Mouse (Mus musculus) frontal cortex, postnatal 14 days (tissue): ENCODE measurements at regions not wholly inside any gene's neighbourhood (a gene's known extent, or its start where the extent isn't known, plus 50 kb on each side); places are given as distances from the start of the nearest gene placed in this dataset.

Experiments
- DNase-seq, 2 experiments: peaks; one replicate each; pipeline ENCODE4 v3.0.0; 2022; ENCODE audit warnings: low spot score in 2 of 2

DNA sequence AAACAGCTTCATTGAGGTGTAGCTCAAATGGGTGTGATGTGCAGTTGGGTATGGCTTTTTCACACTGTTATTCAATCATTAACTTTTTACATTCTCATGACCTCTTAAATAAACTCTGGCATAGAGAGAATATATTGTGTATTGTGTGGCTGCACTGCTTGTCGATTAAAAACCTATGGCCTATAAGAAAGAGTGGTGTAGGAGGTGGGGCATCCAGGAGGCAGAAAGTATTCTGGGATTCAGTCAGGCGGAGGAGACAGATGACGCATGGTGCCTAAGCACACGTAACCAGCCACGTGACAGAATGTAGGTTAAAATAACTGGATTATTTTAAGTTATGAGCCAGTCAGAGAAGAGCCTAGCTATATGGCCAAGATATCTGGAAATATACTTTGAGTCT, 78.2 kb upstream of the Slc16a7 start:
- DNase-seq: no peak

DNA sequence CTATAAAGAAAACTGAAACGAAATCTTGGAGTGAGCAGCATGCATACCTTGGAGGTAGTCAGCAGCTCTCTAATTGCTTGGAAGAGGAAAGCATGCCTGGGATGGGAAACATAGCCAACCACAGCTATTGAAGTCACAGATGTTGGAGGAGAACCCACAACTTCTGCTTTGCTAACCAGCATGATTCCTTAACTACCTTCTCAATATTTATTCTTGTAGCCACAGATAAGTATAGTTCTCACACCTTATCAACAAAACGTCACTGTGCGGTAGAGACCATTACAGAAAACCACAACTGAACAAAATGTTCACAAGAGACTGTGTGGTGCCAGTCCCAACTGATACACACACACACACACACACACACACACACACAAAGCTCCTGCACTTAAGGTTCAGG, 99.1 kb upstream of the Slc16a7 start:
- DNase-seq: no peak

DNA sequence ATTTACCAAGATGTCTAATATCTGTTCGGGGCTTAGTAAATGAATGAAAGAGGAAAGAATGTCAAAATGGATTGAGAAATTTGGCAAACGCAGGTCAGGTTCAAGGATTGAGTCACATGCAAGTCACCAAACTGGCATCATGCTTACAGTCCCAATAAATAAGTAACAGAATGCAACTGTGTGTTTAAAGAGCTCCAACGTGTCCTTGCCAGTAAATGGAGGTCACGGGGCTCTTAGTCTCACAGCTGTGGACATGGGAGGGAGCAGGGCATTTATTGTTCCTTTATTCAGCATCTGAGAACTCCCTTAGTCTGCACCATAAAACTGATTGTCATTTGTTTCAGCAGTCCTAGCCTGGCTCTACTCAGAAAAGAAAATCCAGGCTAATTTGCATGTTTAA, 101.1 kb upstream of the Slc16a7 start:
- no peak for DNase-seq

DNA sequence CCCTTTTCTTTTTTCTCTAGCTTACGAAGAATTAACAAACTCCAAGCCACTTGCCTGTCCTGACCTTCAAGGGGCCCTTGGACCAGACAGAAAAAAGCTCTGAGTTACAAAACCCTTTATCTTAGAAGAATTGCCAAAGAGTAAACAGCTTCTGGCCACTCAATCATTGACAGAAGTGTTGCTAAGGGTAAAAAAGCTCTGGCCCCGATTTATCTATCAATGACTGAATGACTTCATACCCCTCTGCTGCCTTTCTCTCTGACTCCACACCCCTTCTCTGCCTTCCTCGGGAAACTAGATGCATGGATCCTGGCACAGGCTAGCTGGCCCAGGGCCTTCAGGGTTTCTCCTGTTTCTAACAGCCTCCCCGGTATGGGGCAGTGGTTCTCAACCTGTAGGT, 105.2 kb upstream of the Slc16a7 start:
- no peak for DNase-seq

DNA sequence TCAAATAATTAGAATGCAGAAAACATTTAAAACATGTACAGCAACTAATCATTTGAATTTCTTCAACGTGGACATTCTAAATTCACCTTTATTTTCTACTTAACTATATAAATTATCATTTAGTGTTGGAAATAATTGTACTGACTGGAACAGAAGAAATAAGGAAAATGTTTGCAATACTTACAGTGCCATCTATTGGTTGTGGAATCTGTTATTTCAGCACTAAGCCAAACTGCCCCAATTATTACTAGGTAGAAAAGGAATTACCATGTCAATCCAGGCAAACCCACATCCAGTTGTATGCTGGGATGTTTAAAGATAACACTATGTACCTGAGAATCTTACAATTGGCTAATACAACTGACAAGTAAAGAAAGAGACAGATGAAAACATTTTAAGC, 109.1 kb upstream of the Slc16a7 start:
- DNase-seq: no peak

DNA sequence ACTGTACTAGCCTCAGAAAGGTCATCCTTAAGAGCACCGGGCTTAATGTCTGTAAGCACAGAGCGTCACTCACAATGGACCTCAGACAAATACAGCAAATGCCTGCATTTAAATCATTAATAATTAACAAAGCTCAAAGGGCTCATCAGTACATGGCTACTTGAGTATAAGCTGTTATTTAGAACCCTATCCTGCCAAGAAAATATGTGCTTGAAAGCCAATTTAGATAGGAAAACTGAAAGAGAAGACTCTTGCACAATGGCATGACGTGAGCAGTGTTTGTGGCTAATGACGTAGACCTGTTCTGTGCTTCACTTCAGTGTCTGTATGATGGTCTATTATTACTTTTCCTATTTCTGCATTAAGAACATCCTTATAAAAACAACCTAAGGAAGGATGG, 111.1 kb upstream of the Slc16a7 start:
- no peak for DNase-seq

DNA sequence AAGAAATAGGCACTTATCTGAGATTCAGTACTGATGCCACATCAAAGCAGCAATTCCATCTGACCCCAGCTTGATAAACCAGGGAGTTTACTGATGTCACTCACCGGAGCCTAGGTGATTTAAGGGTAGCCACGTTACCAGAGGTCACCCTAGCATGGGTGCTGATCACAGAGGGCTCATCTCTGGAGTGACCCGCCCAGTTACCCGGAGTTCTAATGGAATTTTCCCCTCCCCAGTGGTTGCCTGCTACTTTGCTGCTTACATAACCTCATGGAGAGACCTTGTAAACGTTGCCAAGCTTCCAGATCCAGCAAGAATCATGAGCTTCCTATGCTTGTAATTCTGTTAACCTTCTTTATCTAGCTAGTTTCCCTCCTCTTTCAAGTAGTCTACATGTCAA, 125.8 kb upstream of the Slc16a7 start:
- DNase-seq: no peak

DNA sequence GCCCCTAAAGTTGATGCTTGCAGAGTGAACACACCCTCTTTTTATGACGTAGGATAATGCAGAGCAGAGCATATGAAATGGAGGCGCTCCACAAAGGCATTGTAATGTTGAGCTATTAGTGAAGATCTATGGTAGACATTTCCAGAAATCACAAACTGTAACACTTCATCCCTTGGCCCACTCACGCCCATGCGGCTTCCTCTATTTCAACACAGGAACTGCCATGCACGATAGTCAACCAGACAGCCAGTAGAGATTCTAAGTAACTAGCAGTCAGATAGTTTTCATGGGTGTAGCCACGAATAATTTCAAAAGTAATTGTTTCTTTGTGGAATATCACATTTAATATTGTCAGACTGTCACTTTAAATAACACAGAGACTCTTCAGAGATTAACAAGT, 141.6 kb upstream of the Slc16a7 start:
- DNase-seq: no peak

DNA sequence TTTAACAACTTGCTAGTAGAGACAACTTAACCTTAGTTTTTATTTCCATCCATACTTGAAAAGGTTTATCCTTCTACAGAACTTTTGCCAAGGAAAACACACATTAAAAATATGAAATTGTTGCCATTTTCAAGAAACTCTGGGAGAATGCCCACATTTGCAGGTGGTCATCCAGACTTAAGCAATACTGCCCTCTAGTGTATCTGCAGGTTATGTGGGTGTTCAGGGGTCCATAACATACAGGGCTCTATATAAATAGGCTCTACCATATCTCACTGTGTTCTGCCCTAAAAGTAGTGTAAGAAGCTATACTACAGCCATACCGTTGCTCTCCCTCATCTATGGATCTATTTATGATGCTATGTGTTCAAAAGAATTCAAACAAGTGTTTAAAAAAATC, 149.1 kb upstream of the Slc16a7 start:
- no peak for DNase-seq

DNA sequence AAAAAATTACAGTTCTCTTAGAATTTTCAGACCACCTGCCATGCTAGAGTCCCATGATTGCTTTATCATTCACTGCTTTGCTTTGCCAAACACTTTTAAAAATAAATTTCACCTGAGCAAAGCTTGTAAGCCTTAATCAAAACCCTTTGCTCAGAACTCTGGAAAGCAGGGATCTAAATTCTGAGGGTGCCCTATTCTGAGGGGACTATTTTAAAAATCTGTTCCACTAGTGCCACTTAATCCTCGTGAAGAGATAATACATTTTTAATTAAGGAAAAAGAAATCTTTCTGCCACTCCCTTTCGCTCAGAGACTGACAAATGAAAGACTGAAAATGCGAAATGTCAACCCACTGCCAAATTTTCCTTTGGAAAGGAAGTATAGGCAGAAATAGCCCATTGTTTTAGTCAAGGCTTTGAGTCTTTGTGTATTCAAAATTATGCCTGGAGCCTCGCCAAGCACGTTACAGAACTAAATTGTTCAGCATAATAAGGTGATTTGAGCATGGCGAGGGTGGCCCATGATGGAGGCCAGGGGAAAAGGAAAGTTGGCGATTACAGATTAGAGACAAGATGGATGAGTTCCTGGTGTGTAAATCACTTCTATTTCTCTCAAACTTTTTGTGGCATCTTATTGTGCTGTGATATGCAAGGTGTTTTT, 197.4 kb upstream of the Slc16a7 start:
- no peak for DNase-seq

DNA sequence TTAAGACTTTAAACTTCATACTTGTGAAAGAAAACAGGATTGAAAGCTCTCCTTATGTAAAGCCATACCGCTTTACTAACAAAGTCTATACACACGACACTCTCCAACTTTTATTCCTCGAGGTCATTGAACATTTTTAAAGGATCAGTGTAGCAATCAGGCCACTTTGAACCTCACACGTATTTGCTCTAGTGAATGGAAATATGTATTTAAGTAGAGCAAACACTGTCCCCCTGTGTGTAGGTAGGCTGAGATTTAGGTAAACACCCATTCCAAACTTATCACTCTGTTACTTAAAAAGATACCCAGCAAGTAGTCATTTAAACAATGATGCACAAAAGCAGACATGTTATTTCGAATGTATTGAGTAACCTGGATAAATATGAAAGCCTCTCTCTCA, 203.7 kb upstream of the Slc16a7 start:
- no peak for DNase-seq

DNA sequence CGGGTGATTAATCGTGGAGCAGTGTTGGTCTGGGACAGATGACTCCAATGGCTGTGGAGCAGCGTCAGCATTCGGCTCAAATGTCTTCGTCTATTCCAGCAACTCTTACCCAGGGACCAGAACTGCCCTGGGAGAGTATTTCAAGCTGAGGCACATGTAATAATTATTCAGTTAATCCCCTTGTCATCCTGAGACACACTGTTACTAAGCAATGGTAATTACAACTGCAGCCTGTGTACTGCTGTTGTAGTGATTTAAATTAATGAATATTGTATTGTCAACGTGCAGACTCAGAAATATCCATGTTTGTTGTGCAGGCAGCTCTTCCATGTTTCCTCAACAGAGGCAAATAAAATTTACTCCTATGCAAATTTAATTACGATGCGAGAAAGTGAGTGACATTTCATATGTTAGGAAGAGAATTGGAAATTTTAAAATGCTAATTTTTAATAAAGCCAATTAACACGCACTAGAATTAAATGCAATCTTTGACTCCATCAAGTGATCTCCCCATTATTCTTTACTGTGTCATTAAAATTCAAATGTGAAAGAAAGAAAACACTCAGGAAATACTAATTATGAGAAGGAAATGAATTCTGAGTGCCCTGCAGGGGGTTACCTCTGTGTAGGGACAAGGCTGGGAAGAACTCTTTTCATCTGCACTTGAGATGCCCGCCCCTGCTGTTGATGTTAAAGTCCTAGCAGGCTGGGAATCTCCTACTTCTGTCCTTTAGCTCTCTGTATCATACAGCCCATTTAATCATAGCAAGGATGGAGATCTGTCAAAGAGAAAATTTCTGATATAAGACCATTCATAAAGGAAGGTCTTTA, 218.7 kb upstream of the Slc16a7 start:
- DNase-seq: no peak

DNA sequence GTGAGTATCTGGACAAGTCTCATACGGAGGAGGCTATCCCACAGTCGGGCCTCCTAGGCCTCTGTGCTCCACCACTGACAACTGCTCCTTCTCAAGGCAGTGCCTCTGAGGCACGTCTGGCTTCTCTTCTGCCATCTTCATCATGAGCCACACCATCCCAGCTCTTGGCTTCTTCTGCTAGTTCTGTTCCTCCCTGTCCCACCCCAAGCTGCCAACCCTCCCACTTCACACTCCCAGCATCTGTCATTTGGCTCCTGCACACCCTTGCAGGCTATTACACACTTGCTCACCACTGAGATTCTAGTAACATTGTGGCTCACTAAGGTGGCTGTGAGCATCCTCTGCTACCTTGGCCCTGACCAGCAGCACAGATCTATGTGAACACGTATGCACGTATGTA, 221.1 kb upstream of the Slc16a7 start:
- DNase-seq: no peak

DNA sequence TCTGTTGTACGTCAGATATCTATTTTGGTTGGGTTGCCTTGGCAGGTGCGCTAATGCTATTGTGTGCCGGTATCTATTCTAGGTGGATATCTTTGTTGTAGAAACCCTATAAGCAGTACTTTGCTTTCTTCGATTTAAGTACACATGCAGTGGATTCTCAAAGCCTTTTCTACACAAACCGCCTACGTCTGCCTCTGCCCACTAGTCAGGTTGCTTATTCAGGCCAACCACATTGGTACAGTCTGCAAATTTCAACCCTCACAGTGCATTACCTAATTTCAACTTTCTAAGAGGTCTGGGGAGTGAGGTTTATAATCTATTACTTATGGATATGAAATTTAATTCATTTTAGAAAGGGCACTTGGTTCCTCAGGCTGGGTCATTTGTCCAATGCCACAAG, 223.5 kb upstream of the Slc16a7 start:
- DNase-seq: no peak

DNA sequence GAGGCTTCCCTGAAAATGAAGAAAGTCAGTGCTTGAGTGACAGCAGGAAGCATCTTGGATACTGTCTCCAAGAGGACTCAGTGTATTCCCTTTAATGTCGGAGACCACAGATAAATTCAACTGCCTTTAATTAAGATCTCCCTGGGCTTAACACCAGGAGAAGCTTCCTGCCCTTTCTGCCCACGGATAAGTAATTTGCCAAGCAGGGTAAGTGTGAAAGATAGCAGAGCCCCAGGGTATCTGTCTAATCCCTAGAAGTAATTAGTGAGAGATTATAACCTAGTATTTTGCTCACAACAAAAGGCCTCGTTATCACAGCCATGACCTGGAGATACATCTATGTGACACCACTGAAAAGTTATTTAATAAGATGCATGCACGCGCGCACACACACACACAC, 232.1 kb upstream of the Slc16a7 start:
- DNase-seq: no peak

DNA sequence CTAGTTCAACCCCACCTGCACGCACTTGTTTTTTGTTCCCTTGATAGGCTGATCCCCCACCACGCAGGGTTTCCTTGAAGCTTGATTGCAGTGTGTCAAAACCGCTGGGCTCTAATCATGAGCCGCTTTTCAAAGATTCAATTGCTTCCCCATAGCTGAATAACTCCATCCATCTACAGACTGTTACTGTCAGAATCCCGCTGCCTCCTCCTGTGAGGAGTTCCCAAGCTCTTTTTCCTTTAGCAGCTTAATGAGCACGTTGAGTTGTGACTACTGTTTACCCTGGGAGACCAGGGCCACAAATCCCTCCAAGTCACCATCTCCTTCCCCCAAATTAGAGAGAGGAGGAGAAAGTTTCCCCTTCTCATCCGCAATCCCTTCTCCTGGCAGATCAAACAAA, 234.6 kb upstream of the Slc16a7 start:
- DNase-seq: no peak

DNA sequence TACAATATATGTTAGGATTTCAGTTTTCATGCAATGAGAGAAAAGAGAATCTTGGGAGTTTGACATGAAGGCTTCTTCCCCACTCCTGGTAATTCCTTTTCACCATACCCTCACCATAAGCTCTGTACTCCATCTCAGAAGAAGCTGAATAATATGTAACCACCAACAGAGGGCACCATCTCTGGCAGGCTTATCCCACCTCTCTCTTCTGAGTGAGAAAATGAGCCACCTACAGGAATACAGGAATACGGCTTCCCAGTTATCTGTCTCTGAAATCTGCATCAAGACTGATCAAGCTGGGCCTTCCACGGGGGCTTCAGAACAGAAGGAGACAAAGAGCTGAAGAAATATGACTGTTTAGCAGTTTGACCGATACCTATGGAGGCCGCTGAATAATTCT, 278.6 kb upstream of the Slc16a7 start:
- no peak for DNase-seq

DNA sequence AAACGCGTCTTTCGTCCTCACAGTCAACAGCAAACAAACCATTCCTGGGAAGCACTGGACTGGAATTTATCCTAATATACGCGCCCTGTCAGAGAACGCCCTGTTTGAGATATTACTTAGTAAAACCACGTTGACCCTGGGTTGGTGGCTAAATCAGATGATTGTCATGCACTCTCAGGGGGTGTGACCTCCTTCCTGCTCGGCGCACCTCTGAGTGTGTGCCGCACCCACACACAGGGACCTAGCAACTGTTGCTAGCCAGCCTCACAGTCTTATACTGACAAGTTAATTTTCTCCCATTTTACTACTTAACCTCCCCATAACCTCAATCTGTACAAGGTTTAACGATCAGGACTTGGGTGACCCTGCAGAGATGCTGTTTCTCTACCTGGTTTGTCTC, 284.4 kb upstream of the Slc16a7 start:
- no peak for DNase-seq

DNA sequence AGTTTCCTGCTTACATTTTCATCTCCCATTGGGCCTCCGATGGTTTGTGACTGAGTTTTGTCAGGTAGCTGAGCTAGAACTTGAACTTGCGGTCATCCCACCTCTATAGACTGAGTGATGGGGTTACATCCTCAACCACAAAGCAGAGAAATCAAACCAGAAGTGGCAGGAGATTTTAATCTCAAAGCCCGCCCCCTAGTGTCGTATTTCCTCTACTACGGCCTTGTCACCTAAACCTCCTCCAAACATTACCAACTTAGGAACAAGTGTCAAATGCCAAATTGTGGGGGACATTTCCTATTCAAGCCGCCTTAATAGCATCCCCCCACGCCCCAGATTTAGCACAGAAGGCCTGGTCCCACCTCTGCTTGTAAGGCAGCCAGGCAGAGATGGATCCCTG, 286.3 kb upstream of the Lrig3 start:
- DNase-seq: no peak

DNA sequence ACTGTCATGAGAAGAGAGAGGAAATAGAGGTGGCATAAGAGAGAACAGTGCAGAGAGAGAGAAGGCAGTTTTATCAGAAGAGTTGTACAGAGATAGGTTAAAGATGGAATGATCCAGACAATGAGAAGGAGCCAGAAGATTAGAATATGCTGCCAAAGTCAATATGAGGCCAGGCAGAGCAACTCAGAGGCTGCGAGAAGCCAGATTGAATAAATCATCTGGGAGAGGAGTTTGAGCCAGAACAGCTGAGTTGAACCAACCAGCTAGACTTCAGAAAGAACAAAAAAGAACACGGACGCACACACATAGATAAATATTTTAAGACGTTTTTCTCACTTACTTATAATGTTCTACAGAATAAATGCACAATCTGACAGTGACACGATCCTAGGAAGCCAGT, 280.8 kb upstream of the Lrig3 start:
- no peak for DNase-seq

DNA sequence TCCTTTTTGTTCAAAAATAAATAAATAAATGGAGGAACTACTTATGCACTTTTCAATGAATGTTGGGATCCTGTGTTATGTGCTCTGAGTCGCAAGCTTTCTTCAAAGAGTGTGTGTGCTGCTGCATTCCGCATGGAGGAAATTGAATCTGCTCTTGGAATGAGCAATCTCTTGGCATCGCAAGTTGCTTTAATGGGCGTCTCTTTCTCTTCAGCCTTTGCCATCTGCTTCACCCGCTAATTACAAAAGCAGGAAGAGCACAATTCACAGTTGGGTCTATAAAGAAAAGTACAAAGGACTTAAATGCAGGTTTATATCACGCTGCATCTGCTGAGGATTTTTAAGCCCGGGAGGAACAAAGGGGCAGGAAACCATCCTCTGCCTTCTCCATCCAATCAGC, 272.5 kb upstream of the Lrig3 start:
- DNase-seq: peak in 1 of 2 experiments; percentile 4

DNA sequence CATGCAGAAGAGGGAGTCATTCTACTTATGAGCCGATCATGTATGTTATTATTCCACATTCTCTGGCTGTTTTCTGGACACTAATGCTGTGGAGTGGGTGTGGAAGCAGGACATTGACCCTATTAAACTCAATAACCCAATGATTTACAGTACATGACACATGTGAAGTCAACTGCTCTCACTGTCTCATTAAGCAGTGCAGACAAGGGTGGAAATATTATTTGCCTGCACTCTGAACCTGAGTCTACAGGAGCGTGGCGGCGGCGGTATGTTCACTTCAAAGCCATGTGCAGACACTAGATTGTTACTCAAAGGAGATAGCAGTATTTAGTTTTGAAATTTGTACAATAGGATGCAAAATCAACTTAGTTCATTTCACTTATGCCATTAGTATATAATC, 269.8 kb upstream of the Lrig3 start:
- DNase-seq: no peak

DNA sequence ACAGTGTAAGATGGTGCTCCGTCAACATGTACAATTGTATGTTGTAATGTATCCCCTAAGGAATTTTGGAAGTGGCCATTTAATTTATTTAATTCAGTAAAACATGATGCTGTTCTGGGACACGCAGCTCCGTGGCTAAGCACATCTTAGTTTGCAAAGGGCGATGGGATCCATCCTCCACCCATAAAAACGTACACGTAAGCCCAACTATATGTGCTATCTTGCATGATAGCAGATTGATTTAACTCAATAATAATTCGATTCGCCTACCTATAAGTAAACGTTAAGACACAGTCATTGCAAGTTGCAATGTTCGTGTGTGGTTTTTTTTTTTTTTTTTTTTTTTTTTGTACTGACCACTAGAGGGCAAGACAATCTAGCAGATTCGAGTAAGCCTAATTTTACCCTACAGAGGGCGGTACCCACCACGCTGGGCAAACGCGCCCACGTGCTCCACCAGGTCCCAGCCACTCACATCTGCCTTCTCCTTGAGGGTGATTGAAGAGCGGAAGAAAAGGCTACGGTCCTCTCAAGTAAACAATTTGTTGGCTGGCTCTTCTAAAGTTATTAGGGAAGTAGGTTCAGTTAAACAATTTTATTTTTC, 240.8 kb upstream of the Lrig3 start:
- peak; percentile 13 to 38 for DNase-seq
